Mouse (Mus musculus): Measurements from ENCODE around the gene Ctse. TPM values are rescaled to one million over a fixed set of nuclear protein-coding genes. Genes with fewer than 3 reads are reported as not detected.

The Ctse gene
- polyA plus RNA-seq, 1 experiment from 2014 or later: 0.13 TPM

DNA sequence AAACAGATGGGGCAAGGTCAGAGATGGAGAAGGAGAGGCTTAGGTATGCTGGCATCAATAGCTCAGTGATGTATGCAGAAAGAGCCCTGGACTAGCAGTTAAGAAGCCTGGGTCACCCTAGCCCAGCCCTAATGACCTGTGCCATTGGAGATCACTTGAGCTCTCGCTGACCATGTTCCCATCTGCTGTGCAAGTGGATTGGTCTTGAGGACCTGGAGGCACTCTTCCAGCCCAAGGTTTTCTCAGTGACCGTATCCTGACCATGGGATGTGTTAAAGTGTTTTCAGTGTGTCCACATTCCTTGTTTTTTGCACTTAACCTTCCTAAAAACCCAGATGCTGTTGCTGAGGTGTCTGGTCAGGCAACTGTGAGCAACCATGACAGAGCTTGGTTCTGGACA, 22.2 kb downstream of the Ctse start:
- Histone ChIP-seq H3K27me3 (replicated peaks) (no peaks in the 10 kb centered on the region), H3K9me3 (no peaks in the 10 kb centered on the region), H3K4me1 (peaks cover 7% of the 10 kb centered on the region), H3K4me3 (no peak overlapping the region), H3K4me2 (no peak overlapping the region), H3K36me3 (replicated peaks) (no peaks in the 10 kb centered on the region), H3K9ac (no peak overlapping the region), H3K27ac (no peak overlapping the region)
- 88% methylated on average over 2 of the region's 2 CpGs for WGBS
- ATAC-seq (replicated peaks): no peak

GRCm38 (mm10) chr1:131660716-131661472, 22.8 kb downstream of the Ctse start:
- Histone ChIP-seq H3K27ac (no peak overlapping the region), H3K27me3 (replicated peaks) (no peaks in the 10 kb centered on the region), H3K9me3 (no peaks in the 10 kb centered on the region), H3K4me1 (peaks cover 7% of the 10 kb centered on the region), H3K4me3 (no peak overlapping the region), H3K36me3 (replicated peaks) (no peaks in the 10 kb centered on the region), H3K4me2 (no peak overlapping the region), H3K9ac (no peak overlapping the region)
- no peak for ATAC-seq (replicated peaks)
- 85% methylated on average over 7 of the region's 7 CpGs for WGBS

- Histone ChIP-seq H3K36me3 (replicated peaks) (no peaks in the 10 kb centered on the region), H3K9ac (no peak overlapping the region), H3K4me3 (no peak overlapping the region), H3K27ac (no peak overlapping the region), H3K27me3 (replicated peaks) (no peaks in the 10 kb centered on the region), H3K4me1 (peaks cover 7% of the 10 kb centered on the region), H3K4me2 (no peak overlapping the region), H3K9me3 (no peaks in the 10 kb centered on the region)
- no peak for ATAC-seq (replicated peaks)
- 79% methylated on average over 3 of the region's 3 CpGs for WGBS
Observed at GRCm38 (mm10) chr1:131661749-131662148, 23.6 kb downstream of the Ctse start.

DNA sequence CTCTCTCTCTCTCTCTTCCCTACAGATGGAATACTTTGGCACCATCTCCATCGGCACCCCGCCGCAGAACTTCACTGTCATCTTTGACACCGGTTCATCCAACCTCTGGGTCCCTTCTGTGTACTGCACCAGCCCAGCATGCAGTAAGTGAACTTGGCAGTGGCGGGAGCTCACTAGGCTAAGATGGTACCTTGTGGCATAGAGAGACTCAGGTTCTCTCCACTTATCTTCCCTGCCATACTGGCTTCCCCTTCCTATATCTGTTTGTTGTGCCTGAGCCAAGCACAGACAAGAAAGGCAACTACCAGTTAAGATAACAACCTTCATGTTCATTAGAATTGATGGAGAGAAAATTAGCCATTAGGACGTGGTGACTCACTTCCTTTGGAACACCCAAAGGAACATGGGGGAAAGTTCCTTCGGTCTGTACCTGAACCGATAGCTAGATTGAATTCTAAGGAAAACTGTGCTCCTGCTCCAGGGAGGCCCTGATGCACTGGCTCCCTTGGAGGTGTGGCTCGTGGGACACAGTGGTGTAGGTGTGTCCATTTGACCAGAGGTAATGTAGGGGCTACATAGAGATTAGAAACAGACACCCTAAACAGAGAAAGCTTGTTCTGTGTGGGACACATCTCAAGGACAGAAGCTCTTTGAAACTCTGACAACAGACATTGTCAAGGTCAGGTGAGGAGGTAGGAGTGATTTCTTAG, 25.3 kb downstream of the Ctse start:
- Histone ChIP-seq H3K36me3 (replicated peaks) (no peaks in the 10 kb centered on the region), H3K9ac (no peak overlapping the region), H3K4me2 (no peak overlapping the region), H3K9me3 (no peaks in the 10 kb centered on the region), H3K27me3 (replicated peaks) (no peaks in the 10 kb centered on the region), H3K27ac (no peak overlapping the region), H3K4me3 (no peak overlapping the region), H3K4me1 (no peaks in the 10 kb centered on the region)
- 91% methylated on average over 9 of the region's 9 CpGs for WGBS
- no peak for ATAC-seq (replicated peaks)

DNA sequence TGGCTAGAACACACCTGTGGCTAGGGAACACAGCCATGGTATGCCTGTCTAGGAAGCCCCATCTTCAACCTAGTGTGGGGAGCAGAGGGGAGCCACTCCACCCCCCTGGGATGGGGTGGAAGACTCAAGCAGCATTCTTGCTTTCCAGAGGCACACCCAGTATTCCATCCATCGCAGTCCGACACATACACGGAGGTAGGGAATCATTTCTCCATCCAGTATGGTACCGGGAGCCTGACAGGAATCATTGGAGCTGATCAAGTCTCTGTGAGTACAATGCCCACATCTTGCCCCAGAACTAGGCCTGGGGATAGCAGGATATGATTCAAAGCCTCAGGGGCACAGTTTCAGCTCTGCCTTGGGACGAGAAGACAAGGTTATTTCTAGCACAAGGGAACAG, 26.0 kb downstream of the Ctse start:
- H3K4me2 ChIP-seq: no peak overlapping the region
- H3K9ac ChIP-seq: no peak overlapping the region
- no peaks in the 10 kb centered on the region for H3K27me3 ChIP-seq (replicated peaks)
- no peak for ATAC-seq (replicated peaks)
- no peak overlapping the region for H3K27ac ChIP-seq
- H3K4me1 ChIP-seq: no peaks in the 10 kb centered on the region
- H3K9me3 ChIP-seq: no peaks in the 10 kb centered on the region
- no peak overlapping the region for H3K4me3 ChIP-seq
- no peaks in the 10 kb centered on the region for H3K36me3 ChIP-seq (replicated peaks)
- WGBS: 87% methylated on average over 5 of the region's 5 CpGs

- H3K4me3 ChIP-seq: no peak overlapping the region
- ATAC-seq (replicated peaks): no peak
- H3K36me3 ChIP-seq (replicated peaks): no peaks in the 10 kb centered on the region
- no peaks in the 10 kb centered on the region for H3K27me3 ChIP-seq (replicated peaks)
- H3K27ac ChIP-seq: no peak overlapping the region
- 82% methylated on average over 1 of the region's 1 CpGs for WGBS
- no peaks in the 10 kb centered on the region for H3K9me3 ChIP-seq
- H3K4me1 ChIP-seq: no peaks in the 10 kb centered on the region
- H3K9ac ChIP-seq: no peak overlapping the region
- H3K4me2 ChIP-seq: no peak overlapping the region
Observed at GRCm38 (mm10) chr1:131665886-131666285, 27.8 kb downstream of the Ctse start.

GRCm38 (mm10) chr1:131671113-131671512, 33.0 kb downstream of the Ctse start:
- no peaks in the 10 kb centered on the region for H3K27me3 ChIP-seq (replicated peaks)
- no peak overlapping the region for H3K9ac ChIP-seq
- 91% methylated on average over 8 of the region's 8 CpGs for WGBS
- H3K9me3 ChIP-seq: no peaks in the 10 kb centered on the region
- H3K4me3 ChIP-seq: no peak overlapping the region
- no peaks in the 10 kb centered on the region for H3K4me1 ChIP-seq
- H3K36me3 ChIP-seq (replicated peaks): no peaks in the 10 kb centered on the region
- no peak overlapping the region for H3K4me2 ChIP-seq
- H3K27ac ChIP-seq: no peak overlapping the region
- ATAC-seq (replicated peaks): no peak

GRCm38 (mm10) chr1:131672361-131672760, 34.3 kb downstream of the Ctse start:
- no peak overlapping the region for H3K9ac ChIP-seq
- H3K4me2 ChIP-seq: no peak overlapping the region
- no peaks in the 10 kb centered on the region for H3K9me3 ChIP-seq
- H3K27me3 ChIP-seq (replicated peaks): no peaks in the 10 kb centered on the region
- H3K4me3 ChIP-seq: no peak overlapping the region
- WGBS: 88% methylated on average over 7 of the region's 7 CpGs
- ATAC-seq (replicated peaks): no peak
- H3K36me3 ChIP-seq (replicated peaks): no peaks in the 10 kb centered on the region
- H3K4me1 ChIP-seq: no peaks in the 10 kb centered on the region
- H3K27ac ChIP-seq: no peak overlapping the region

DNA sequence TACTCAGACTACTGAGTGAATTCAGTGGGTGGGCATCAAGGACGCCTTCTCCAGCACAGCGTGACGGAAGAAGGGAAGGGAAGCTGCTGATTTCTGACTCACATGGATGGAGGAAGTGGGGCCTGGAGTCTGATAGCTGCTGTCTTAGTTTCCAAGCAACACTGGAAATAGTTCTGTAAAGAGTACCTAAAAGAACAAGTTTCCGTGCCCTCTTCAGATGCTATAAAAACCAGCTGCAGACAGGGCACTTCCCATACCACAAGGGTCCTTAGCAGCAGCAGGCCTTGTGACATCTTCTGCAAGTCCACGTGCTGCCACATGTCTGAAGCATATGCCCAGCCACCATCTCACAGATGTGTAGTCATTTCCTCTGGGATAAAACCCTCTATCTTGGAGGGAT, 41.5 kb downstream of the Ctse start:
- WGBS: 85% methylated on average over 5 of the region's 5 CpGs
- H3K4me2 ChIP-seq: no peak overlapping the region
- H3K27ac ChIP-seq: no peak overlapping the region
- no peaks in the 10 kb centered on the region for H3K4me1 ChIP-seq
- H3K36me3 ChIP-seq (replicated peaks): no peaks in the 10 kb centered on the region
- H3K27me3 ChIP-seq (replicated peaks): no peaks in the 10 kb centered on the region
- no peak overlapping the region for H3K4me3 ChIP-seq
- H3K9me3 ChIP-seq: no peaks in the 10 kb centered on the region
- ATAC-seq (replicated peaks): no peak
- H3K9ac ChIP-seq: no peak overlapping the region

DNA sequence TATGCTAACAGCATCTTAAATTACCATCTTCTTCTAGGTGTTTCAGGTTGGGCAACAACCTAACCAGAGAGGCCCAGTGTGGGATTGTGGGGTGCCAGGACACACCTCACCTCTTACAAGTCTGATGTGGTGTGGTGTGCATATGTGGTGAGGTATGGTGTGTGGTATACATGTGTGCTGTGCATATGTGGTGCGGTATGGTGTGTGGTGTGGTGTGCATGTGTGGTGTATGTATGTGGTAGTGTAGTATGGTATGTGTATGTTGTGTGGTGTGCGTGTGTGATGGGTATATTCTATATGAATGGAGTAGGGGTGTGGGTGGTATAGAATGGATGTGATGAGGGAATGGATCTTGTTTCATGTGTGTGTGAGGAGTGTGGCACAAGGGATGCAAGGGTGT, 49.6 kb downstream of the Ctse start:
- H3K27ac ChIP-seq: no peak overlapping the region
- H3K4me1 ChIP-seq: no peaks in the 10 kb centered on the region
- no peaks in the 10 kb centered on the region for H3K27me3 ChIP-seq (replicated peaks)
- H3K36me3 ChIP-seq (replicated peaks): no peaks in the 10 kb centered on the region
- 98% methylated on average over 2 of the region's 2 CpGs for WGBS
- H3K9ac ChIP-seq: no peak overlapping the region
- no peak overlapping the region for H3K4me3 ChIP-seq
- no peaks in the 10 kb centered on the region for H3K9me3 ChIP-seq
- no peak overlapping the region for H3K4me2 ChIP-seq
- no peak for ATAC-seq (replicated peaks)

DNA sequence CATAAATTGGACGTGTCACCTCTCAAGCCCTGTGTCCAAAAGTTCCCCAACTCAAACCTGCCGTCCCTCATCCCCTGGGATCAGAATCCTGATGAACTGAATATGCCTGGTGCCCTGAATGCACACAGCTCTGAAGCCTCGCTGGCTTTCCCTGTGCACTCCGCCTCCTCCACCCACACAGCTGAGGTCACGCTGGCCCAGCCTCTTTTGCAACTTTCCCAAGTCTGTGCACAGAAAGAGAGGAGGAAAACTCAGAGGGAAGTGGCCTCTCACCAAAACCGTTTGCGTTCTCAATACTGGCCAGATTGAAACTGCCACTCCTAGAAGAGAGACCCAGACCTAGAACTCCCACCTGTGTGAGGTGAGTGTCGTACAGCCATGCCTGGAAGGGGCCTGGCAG, 50.4 kb downstream of the Ctse start, which contains the start of gene Rab7b:
TSS of gene Rab7b (plus strand) at position 221 of the 400 bp plus-strand sequence.
- WGBS: 61% methylated on average over 8 of the region's 8 CpGs
- Histone ChIP-seq H3K4me3 (no peak within 1 kb of the TSS), H3K27me3 (replicated peaks) (no peaks in the 10 kb centered on the region), H3K9me3 (no peaks in the 10 kb centered on the region), H3K9ac (no peak within 1 kb of the TSS), H3K27ac (no peak within 1 kb of the TSS), H3K4me2 (no peak within 1 kb of the TSS), H3K36me3 (replicated peaks) (no peaks in the 10 kb centered on the region), H3K4me1 (no peaks in the 10 kb centered on the region)
- ATAC-seq (replicated peaks): no peak

- Histone ChIP-seq H3K4me2 (no peak overlapping the region), H3K9ac (no peak overlapping the region), H3K36me3 (replicated peaks) (no peaks in the 10 kb centered on the region), H3K27ac (no peak overlapping the region), H3K4me3 (no peak overlapping the region), H3K9me3 (no peaks in the 10 kb centered on the region), H3K27me3 (replicated peaks) (no peaks in the 10 kb centered on the region), H3K4me1 (no peaks in the 10 kb centered on the region)
- ATAC-seq (replicated peaks): no peak
- 76% methylated on average over 3 of the region's 3 CpGs for WGBS
Observed at GRCm38 (mm10) chr1:131689016-131689415, 50.9 kb downstream of the Ctse start.

DNA sequence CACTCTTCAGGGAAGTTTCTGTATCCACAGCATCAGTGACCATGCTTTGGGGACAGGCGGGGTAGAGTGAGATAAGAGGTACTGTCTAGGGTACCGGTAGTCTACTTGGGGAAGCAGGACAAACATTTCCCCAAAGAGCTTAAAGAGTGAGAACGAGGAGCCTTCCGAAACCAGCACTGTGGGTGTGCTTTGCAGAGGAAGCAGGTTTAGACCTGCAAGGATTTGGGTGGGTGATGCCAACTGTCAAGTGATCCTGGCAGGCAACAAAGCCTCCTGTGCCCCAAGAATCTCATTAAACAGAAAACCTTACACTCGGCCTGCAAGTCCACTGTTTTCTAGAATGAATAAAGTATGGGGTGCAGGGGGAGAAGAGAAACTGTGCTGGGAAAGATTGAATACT, 51.8 kb downstream of the Ctse start:
- Histone ChIP-seq H3K4me2 (no peak overlapping the region), H3K36me3 (replicated peaks) (no peaks in the 10 kb centered on the region), H3K4me3 (no peak overlapping the region), H3K9ac (no peak overlapping the region), H3K27me3 (replicated peaks) (no peaks in the 10 kb centered on the region), H3K9me3 (no peaks in the 10 kb centered on the region), H3K4me1 (no peaks in the 10 kb centered on the region), H3K27ac (no peak overlapping the region)
- no peak for ATAC-seq (replicated peaks)
- WGBS: 85% methylated on average over 5 of the region's 5 CpGs
